Mouse (Mus musculus): ENCODE measurements around the gene Cast.

DNA sequence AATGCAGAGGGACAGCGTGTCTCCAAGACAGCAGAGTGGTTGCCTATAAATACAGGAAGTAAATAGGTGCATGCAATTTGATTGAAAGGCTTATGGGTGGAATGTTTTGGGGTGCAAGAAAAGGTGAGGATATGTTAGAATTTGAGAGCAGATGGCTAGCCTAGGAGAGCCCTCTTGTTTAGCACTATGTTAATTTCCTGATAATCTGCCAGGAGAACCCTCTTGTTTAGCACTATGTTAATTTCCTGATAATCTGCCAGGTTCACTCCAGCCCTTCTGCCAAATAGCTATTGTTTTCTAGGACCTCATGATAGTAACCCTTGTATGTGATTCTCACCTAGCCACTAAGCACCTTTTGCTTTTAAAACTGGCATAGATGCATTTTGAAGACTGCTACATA is 25.9 kb upstream of the Cast start:
- TF ChIP-seq CTCF (IDR thresholded peaks at IDR 0.05; ENCODE audit: low read depth) (no peak), EP300 (IDR thresholded peaks at IDR 0.05; ENCODE audit: low read depth) (no peak)
